Mouse (Mus musculus) liver, embryonic 16.5 days (tissue): Measurements from ENCODE around the gene Myh9. TPM values are rescaled to one million over a fixed set of nuclear protein-coding genes. Genes with fewer than 3 reads are reported as not detected.

Experiments
- ATAC-seq: fragments of 200-750 bp; cut with Nextera tagmentation; 2 replicates; pipeline ENCODE4 v1.8.0; 2017; ENCODE audit warnings: low read depth, mild to moderate bottlenecking, moderate number of reproducible peaks, moderate library complexity
- H3K27ac ChIP-seq: fragments of 300-500 bp; sonication (generic); 2 replicates; pipeline ENCODE4 v1.5.1; 2014; ENCODE audit warnings: mild to moderate bottlenecking, low read length
- H3K27me3 ChIP-seq: fragments of 300-500 bp; sonication (generic); 2 replicates; pipeline ENCODE4 v1.6.1; 2014; ENCODE audit warnings: low read depth, low read length, mixed read lengths; ENCODE audit not compliant: control insufficient read depth, insufficient read depth
- H3K36me3 ChIP-seq: fragments of 300-500 bp; sonication (generic); 2 replicates; pipeline ENCODE4 v1.6.1; 2014; ENCODE audit warnings: mild to moderate bottlenecking; ENCODE audit not compliant: control insufficient read depth, insufficient read depth
- H3K4me1 ChIP-seq: fragments of 300-500 bp; sonication (generic); 2 replicates; pipeline ENCODE4 v1.6.1; 2014; ENCODE audit warnings: low read depth, low read length, mixed read lengths; ENCODE audit not compliant: control insufficient read depth
- H3K4me2 ChIP-seq: fragments of 300-500 bp; sonication (generic); 2 replicates; pipeline ENCODE4 v1.6.1; 2014; ENCODE audit warnings: low read depth, low read length, mixed read lengths
- H3K4me3 ChIP-seq: fragments of 300-500 bp; sonication (generic); 2 replicates; pipeline ENCODE4 v1.5.1; 2014; ENCODE audit warnings: low read depth, mild to moderate bottlenecking, low read length
- H3K9ac ChIP-seq: fragments of 300-500 bp; sonication (generic); 2 replicates; pipeline ENCODE4 v1.6.1; 2014; ENCODE audit warnings: low read depth, low read length
- H3K9me3 ChIP-seq: fragments of 300-500 bp; sonication (generic); replicated peaks from 2 replicates; pipeline ENCODE4 v1.6.1; 2016; ENCODE audit warnings: low read length; ENCODE audit not compliant: control insufficient read depth
- WGBS: fragments of 180-500 bp; shearing (Covaris S2); extraction: QIAGEN DNeasy Blood & Tissue Kit; methylation state at CpG from one replicate; pipeline ENCODE4 v1.1.7; 2014; ENCODE audit not compliant: insufficient replicate concordance; 5-methylcytosine and 5-hydroxymethylcytosine counted together
- polyA plus RNA-seq: library from polyadenylated mRNA; unstranded; fragments of >200 nt; fragmentation: Nextera tagmentation; extraction: Ambion mirVana; gene quantifications from 2 replicates; pipeline ENCODE4 v1.2.1, GENCODE M21; 2015

Myh9 gene
- polyA plus RNA-seq, 1 experiment from 2014 or later, result 21.9 TPM

DNA sequence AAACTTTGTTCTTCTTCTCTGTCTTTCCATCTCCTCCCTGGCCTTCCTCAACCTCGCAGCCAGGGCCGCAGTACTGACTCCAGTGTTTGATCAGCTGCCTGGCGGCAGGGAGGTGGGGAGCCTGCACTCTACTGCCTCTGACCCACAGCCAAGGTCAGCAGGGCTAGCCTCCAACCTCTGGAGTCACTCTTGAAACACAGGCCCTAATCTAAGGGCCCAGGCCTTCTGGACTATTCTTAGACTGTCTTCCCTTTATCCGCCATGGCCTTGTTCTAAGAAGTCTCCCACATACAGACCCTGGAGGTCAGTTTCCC lies 41.7 kb upstream of the Myh9 start:
- Histone ChIP-seq H3K27ac (peak overlapping the region; percentile 4; the same call in 1 of the 2 replicates), H3K9me3 (no peaks in the 10 kb centered on the region), H3K9ac (no peak overlapping the region), H3K4me2 (no peak overlapping the region), H3K36me3 (no peaks in the 10 kb centered on the region), H3K27me3 (no peaks in the 10 kb centered on the region), H3K4me3 (no peak overlapping the region), H3K4me1 (peaks cover 22% of the 10 kb centered on the region)
- ATAC-seq, result no peak
- 67% methylated on average over 4 of the region's 4 CpGs for WGBS

DNA sequence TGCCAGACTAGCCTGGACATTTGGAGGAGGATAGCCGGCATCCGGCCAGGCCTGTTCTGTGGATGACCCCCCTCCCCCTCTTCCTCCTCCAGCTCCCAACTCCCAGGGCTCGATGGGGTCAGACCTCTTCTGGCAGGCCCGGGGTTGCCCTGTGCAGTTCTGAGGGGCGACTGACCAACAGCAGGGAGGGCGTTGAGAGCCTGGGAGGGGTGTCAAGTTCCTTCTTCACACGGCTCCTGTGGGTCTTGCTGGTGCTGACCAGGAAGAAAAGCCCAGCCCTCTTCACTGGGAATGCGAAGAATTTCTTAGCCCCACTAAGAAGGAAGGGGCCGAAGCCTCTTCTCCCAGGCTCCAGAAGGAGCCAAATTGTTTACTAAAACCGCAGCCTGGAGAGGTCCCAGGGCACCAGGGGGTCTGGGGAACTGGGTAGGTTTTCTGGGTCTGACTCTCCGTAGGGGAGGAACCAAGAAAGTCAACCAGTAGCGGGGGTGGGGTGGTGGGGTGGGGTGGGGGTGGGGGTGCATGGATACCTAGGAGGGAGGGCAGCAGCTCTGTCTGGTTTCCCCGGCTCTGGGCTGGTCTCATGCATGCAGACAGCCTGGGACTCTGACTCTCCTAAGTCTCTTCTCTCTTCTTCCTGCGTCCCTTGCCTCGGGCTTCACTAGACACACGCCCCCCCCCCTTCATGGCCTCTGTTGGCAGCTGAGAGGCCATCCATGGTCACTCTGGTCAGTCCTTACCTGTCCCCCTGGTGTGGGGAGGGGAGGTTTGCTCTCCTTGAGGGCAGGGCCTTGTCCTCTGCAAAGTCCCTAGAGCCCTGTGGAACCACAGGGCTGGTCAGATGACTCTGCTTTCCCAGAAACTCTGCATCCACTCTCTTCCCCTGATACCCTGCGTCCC lies 41.1 kb upstream of the Myh9 start:
- ATAC-seq, result no peak
- H3K9ac ChIP-seq, result no peak overlapping the region
- H3K9me3 ChIP-seq, result no peaks in the 10 kb centered on the region
- H3K27ac ChIP-seq, result peak overlapping the region; percentile 4; the same call in 1 of the 2 replicates
- no peaks in the 10 kb centered on the region for H3K27me3 ChIP-seq
- peaks cover 22% of the 10 kb centered on the region for H3K4me1 ChIP-seq
- no peak overlapping the region for H3K4me2 ChIP-seq
- H3K36me3 ChIP-seq, result no peaks in the 10 kb centered on the region
- H3K4me3 ChIP-seq, result no peak overlapping the region
- 37% methylated on average over 16 of the region's 17 CpGs for WGBS

DNA sequence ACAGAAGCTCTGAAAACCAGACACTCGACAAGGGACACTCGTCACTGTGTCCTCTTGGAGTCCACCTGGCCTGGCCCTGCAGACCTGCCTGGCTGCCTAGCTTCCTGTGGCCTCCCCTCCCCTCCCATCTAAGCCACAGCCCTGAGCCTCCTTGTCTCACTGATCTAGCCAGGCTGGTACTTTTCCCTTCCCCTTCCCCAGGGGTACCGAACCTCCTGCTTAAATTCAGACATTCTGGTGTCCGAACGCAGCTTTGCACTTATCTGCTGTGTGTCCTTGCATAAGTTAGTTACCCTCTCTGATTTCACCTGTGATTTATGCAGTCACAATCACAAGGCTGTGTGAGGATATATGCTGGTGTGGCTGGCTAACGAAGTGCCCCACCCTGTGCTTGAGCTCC lies 40.3 kb upstream of the Myh9 start:
- ATAC-seq, result no peak
- whole genome bisulfite sequencing, result 32% methylated on average over 6 of the region's 6 CpGs
- H3K27me3 ChIP-seq, result no peaks in the 10 kb centered on the region

GRCm38 (mm10) chr15:77881698-77882097 lies 39.7 kb upstream of the Myh9 start:
- no peaks in the 10 kb centered on the region for H3K27me3 ChIP-seq
- peaks cover 22% of the 10 kb centered on the region for H3K4me1 ChIP-seq
- 15% methylated on average over 5 of the region's 5 CpGs for WGBS
- no peak overlapping the region for H3K9ac ChIP-seq
- H3K27ac ChIP-seq, result no peak overlapping the region
- ATAC-seq, result peak; percentile 45; the same call in 1 of the 2 replicates
- no peak overlapping the region for H3K4me2 ChIP-seq
- H3K4me3 ChIP-seq, result no peak overlapping the region
- H3K9me3 ChIP-seq, result no peaks in the 10 kb centered on the region
- H3K36me3 ChIP-seq, result no peaks in the 10 kb centered on the region

More for the DNA sequence above, 40.3 kb upstream of the Myh9 start:
- no peak overlapping the region for H3K4me2 ChIP-seq
- no peak overlapping the region for H3K27ac ChIP-seq
- H3K4me3 ChIP-seq, result no peak overlapping the region
- peaks cover 22% of the 10 kb centered on the region for H3K4me1 ChIP-seq
- no peaks in the 10 kb centered on the region for H3K36me3 ChIP-seq
- H3K9ac ChIP-seq, result no peak overlapping the region
- no peaks in the 10 kb centered on the region for H3K9me3 ChIP-seq

DNA sequence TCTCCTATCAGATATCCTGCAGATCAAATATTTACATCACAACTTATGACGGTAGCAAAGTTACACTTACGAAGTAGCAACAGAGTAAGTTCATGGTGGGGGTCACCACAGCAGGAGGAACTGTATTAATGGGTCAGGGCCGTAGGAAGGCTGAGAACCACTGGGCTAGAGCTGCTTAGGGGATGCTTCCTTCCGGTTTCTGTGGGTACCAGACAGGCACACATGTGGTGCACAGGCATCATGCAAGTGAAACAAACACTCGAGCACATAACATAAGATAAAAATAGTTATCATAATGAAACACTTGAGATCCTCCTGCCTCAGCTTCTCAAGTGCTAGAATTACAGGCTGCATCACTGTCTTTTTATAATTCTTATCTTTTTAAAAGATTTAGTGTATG lies 38.8 kb upstream of the Myh9 start:
- Histone ChIP-seq H3K27ac (no peak overlapping the region), H3K36me3 (no peaks in the 10 kb centered on the region), H3K4me3 (no peak overlapping the region), H3K27me3 (no peaks in the 10 kb centered on the region), H3K9me3 (no peaks in the 10 kb centered on the region), H3K4me1 (peaks cover 18% of the 10 kb centered on the region), H3K9ac (no peak overlapping the region), H3K4me2 (no peak overlapping the region)
- 47% methylated on average over 5 of the region's 5 CpGs for WGBS
- ATAC-seq, result no peak

- Histone ChIP-seq H3K9me3 (no peaks in the 10 kb centered on the region), H3K36me3 (no peaks in the 10 kb centered on the region), H3K27me3 (no peaks in the 10 kb centered on the region), H3K27ac (no peak overlapping the region), H3K4me2 (no peak overlapping the region), H3K4me3 (no peak overlapping the region), H3K9ac (no peak overlapping the region), H3K4me1 (peaks cover 18% of the 10 kb centered on the region)
- ATAC-seq, result no peak
- 49% methylated on average over 3 of the region's 3 CpGs for WGBS
Observed at GRCm38 (mm10) chr15:77879756-77880155, 37.8 kb upstream of the Myh9 start.

- Histone ChIP-seq H3K36me3 (no peaks in the 10 kb centered on the region), H3K9ac (no peak overlapping the region), H3K27ac (no peak overlapping the region), H3K9me3 (no peaks in the 10 kb centered on the region), H3K4me1 (peaks cover 11% of the 10 kb centered on the region), H3K4me3 (no peak overlapping the region), H3K4me2 (no peak overlapping the region), H3K27me3 (no peaks in the 10 kb centered on the region)
- ATAC-seq, result no peak
- WGBS, result 63% methylated on average over 2 of the region's 2 CpGs
Observed at GRCm38 (mm10) chr15:77877209-77877608, 35.2 kb upstream of the Myh9 start.

DNA sequence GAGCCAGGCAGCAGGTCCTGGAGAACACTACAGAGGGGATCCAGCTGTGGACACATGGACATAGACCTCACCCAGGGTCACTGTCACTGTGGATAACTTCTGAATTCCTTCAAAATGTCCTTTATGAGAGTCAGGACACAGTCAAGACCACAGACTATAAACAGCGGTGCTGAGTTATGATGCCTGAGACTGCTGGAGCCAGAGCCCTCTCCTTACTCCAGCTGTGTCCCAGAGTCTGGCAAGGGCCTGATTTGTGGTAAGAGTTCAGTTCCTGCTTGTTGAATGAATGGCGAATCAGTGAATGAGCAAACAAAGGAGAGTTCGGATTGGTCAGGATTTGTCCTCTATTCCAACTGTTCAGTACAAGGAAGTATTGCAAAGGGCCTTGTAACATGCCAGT lies 34.7 kb upstream of the Myh9 start:
- 63% methylated on average over 3 of the region's 3 CpGs for WGBS
- no peaks in the 10 kb centered on the region for H3K27me3 ChIP-seq
- peaks cover 6% of the 10 kb centered on the region for H3K4me1 ChIP-seq
- no peak overlapping the region for H3K4me3 ChIP-seq
- no peak for ATAC-seq
- no peak overlapping the region for H3K4me2 ChIP-seq
- no peaks in the 10 kb centered on the region for H3K9me3 ChIP-seq
- H3K36me3 ChIP-seq, result no peaks in the 10 kb centered on the region
- H3K27ac ChIP-seq, result no peak overlapping the region
- no peak overlapping the region for H3K9ac ChIP-seq

DNA sequence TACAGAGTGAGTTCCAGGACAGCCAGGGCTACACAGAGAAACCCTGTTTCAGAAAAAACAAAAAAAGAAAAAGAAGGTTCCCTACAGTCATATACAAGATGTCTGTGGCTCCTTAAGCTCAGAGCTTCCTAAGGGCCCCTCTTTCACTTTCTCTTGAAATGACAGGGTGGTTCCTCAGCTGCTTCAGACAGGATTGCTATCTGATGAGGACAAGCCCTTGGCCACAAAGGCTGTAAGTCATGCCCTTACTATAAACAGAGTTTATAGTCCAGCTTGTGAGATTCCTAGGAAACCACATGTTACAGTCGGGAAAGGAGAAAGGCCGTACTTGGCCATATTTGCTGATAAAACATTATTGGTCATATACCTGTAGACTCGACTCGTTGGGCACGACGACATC lies 34.0 kb upstream of the Myh9 start:
- Histone ChIP-seq H3K4me1 (peaks cover 3% of the 10 kb centered on the region), H3K36me3 (no peaks in the 10 kb centered on the region), H3K9ac (no peak overlapping the region), H3K4me2 (no peak overlapping the region), H3K4me3 (no peak overlapping the region), H3K27me3 (no peaks in the 10 kb centered on the region), H3K27ac (no peak overlapping the region), H3K9me3 (no peaks in the 10 kb centered on the region)
- ATAC-seq, result no peak
- 74% methylated on average over 6 of the region's 6 CpGs for WGBS
